Mouse (Mus musculus) megakaryocyte-erythroid progenitor cell, adult 5-6 weeks (primary cell): ENCODE data around the gene Gm12888. TPM values are rescaled to one million over a fixed set of nuclear protein-coding genes. Genes with fewer than 3 reads are reported as not detected.
"Not testable (repeated sequence)": the region's sequence is repeated elsewhere in the genome, so short reads cannot be mapped to it uniquely, and the experiment has no call there.

Source experiments
- ATAC-seq: replicated peaks from 2 replicates; pipeline ENCODE4 v1.8.0; 2016; ENCODE audit warnings: mild to moderate bottlenecking, inconsistent platforms; ENCODE audit not compliant: severe bottlenecking, poor library complexity, low FRiP score, low TSS enrichment
- total RNA-seq, 2 experiments: library from RNA; stranded (forward) in 1 of 2; stranded (reverse) in 1 of 2; fragments of 200-1000, 215-1000 nt in 1 of 2; fragments of >200 nt in 1 of 2; fragmentation: Nextera tagmentation in 1 of 2; gene quantifications; 2 replicates each; pipeline ENCODE4 v1.2.3; 2014 to 2017

Gene Gm12888
- total RNA-seq (2014; fragmentation: Nextera tagmentation), result not detected in 2 replicates
- not detected in 2 replicates for total RNA-seq (2017)

- not testable (repeated sequence) for ATAC-seq
These were observed at the start of gene Gm12888 for GRCm38 (mm10) chr4:121324817-121325216. Gm12888 (minus strand) TSS chr4:121324917.

Other genes with a start within 250 kb of the Gm12888 start
- 33.5 and 34.1 TPM in 2 replicates for gene Zmpste24, start 226.7 kb downstream of the Gm12888 start, total RNA-seq (2014; fragmentation: Nextera tagmentation)
- gene Zmpste24, start 226.7 kb downstream of the Gm12888 start, total RNA-seq (2017), result 65.3 and 78.7 TPM in 2 replicates
- not detected in 2 replicates for gene Tmco2, start 215.7 kb downstream of the Gm12888 start, total RNA-seq (2014; fragmentation: Nextera tagmentation)
- not detected in 2 replicates for gene Tmco2, start 215.7 kb downstream of the Gm12888 start, total RNA-seq (2017)
- 28.6 and 29.1 TPM in 2 replicates for gene Rlf, start 109.8 kb downstream of the Gm12888 start, total RNA-seq (2014; fragmentation: Nextera tagmentation)
- 42.0 and 43.0 TPM in 2 replicates for gene Rlf, start 109.8 kb downstream of the Gm12888 start, total RNA-seq (2017)
- not detected in 2 replicates for gene Gm12886, start 98.2 kb upstream of the Gm12888 start, total RNA-seq (2014; fragmentation: Nextera tagmentation)
- not detected in 2 replicates for gene Gm12886, start 98.2 kb upstream of the Gm12888 start, total RNA-seq (2017)